Mouse (Mus musculus) embryo, embryonic 9.5 days (tissue): ENCODE results near the gene Ube2z.
"Not testable (repeated sequence)": the region's sequence is repeated elsewhere in the genome, so short reads cannot be mapped to it uniquely, and the experiment has no call there.

Experiments used
- DNase-seq: peaks from one replicate; pipeline ENCODE4 v3.0.0-alpha.2; 2017; ENCODE audit errors: extremely low spot score

Gene Ube2z

DNA sequence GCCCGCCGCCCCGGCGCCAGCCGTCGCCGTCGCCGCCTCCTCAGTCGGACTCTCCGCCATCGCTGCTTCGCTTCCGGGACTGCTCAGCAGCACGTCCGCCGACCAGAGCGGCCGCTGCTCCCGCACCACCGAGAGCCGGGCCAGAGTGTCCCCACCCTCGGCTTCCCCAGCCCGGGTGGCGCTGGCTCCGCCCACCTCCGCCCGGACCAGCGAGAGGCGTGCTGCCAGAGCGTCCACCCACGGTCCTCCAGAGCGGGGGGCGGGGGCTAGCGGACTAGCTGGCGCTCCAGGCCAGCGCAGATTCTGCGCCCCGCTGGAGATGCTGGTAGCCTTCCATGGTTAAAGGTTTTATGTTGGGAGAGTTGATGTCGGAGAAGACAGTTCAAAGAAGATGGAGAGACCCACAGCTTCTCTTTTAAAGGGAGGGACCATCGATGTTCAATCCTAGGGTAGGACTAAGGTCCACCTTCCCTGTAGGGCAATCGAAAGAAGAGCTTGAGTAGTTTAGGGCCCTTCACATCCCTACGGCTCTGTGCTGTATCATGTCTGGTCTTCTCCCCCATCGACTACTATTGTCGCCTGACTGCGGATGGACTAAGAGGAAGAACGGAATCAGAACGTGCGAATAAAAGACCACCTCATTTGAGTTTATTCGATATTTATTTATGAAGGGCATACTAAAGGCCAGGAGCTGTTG, at the start of gene Ube2z:
Ube2z (minus strand) TSS at position 174 of the 697 bp plus-strand sequence.
- DNase-seq = peak; percentile 99

- no peak for DNase-seq
Observed at GRCm38 (mm10) chr11:96114077-96114476, 48.9 kb upstream of the Ube2z start.

DNA sequence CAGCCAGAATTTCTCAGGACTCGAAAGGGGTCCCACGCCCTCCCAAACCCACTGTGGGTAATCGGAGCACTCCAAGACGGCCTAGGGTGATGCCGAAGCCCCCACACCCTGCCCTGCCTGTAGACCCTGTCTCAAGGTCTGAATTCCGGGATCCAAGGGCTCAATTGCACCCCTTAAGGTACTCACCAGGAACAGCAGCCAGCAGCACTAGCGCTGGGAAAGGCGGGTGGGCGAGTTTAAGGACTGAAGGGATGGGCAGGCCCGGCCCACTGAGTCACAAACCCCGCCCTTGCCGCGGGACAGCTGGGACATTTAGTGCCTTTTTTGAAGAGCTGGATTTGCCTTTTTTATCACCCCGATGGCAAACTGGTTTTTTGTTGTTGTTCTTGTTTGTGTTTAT, 46.6 kb upstream of the Ube2z start, which contains the start of gene Calcoco2:
Calcoco2 (minus strand) TSS at position 214 of the 400 bp plus-strand sequence.
- no peak for DNase-seq

DNA sequence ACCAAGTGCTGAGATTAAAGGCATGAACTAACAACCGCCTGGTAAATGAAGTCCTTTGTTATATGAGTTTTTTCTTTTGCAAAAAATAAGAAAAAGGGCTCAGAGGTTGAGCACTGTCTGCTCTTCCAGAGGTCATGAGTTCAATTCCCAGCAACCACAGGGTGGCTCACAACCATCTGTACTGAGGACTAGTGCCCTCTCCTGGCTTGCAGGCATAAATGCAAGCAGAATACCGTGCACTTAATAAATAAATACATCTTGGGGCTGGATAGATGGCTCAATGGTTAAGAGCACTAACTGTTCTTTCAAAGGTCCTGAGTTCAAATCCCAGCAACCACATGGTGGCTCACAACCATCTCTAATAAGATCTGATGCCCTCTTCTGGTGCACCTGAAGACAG, 45.8 kb upstream of the Ube2z start:
- not testable (repeated sequence) for DNase-seq

GRCm38 (mm10) chr11:96108376-96108775, 43.2 kb upstream of the Ube2z start:
- DNase-seq = no peak

GRCm38 (mm10) chr11:96093361-96093760, 28.2 kb upstream of the Ube2z start:
- peak; percentile 61 for DNase-seq

DNA sequence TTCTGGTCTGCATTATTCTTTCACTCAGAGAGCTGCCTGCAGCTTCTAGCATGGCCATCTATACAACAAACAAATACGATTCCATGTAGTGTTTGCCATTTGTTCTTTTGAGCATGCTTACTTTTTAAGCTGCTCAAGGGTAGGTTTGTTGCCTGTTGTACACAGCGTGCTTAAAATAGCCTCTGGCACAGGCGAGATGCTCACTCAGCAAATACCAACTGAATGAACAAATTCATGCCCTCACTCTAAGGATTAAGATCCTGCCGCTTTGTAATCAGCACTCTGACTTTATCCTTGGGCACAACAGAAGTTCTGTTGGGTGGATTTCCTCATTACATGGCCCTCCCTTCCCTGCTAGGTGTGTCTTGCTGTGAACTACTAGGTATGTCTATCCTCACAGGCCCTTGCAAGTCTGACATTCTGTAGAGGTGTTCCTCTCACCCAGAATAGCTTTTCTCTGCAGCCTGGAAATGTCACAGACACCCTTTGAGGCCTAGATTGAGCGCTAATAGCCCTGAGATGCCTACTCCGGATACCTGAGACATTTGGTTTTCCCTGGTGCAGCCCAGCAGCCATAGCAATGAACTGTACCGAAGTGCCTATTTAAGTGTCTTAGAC, 27.6 kb upstream of the Ube2z start:
- DNase-seq = no peak

GRCm38 (mm10) chr11:96091073-96091472, 25.9 kb upstream of the Ube2z start:
- peak; percentile 20 for DNase-seq

DNA sequence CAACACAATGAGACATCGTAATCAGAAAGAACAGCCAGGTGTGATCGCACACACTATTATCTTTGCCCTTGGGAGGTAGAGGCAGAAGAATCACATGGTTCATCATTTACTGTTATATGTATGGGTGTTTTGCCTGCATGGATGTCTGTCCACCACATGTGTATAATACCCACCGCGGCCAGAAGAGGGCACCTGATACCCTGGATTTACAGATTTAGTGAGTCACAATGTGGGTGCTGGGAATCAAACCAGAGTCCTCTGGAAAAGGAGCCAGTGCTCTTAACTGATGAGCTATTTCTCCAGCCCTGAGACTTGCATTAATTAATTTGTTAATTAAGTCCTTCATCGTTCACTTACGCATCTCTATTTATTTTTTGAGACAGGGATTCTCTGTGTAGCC, 22.8 kb upstream of the Ube2z start:
- DNase-seq = no peak

DNA sequence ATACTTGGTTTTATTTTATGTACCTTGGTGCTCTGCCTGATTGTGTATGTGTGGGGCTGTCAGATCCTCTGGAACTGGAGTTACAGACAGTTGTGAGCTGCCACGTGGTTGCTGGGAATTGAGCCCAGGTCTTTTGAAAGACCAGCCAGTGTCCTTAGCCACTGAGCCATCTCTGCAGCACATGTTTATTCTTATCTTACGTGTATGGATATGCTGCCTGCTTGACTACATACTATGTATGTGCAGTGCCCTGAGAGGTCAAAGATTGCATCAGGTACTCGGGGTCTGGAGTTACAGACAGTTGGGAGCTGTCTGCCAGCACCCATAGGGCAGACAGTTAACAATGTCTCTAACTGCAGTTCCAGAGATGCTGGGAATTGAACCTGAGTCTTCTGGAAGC, 17.5 kb upstream of the Ube2z start:
- no peak for DNase-seq

DNA sequence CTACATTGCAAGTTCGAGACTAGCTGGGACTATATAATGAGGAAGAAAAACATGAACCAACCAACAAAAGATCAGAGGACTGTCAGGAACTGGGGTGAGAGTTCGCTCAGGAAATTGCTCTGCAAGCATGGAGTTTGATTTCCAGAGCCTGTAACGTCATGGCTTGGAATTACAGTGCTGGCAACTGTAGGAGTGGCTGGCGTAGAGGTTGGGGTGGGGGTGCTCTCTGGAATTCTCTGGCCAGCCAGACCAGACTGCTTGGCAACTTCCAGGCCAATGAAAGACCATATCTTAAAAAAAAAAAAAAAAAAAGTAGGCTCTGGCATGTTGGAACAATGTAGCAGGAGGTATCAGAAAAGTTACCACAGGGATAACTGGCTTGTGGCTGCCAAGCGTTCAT, 15.5 kb upstream of the Ube2z start:
- DNase-seq = no peak

GRCm38 (mm10) chr11:96076221-96077105, 11.3 kb upstream of the Ube2z start:
- DNase-seq = no peak

DNA sequence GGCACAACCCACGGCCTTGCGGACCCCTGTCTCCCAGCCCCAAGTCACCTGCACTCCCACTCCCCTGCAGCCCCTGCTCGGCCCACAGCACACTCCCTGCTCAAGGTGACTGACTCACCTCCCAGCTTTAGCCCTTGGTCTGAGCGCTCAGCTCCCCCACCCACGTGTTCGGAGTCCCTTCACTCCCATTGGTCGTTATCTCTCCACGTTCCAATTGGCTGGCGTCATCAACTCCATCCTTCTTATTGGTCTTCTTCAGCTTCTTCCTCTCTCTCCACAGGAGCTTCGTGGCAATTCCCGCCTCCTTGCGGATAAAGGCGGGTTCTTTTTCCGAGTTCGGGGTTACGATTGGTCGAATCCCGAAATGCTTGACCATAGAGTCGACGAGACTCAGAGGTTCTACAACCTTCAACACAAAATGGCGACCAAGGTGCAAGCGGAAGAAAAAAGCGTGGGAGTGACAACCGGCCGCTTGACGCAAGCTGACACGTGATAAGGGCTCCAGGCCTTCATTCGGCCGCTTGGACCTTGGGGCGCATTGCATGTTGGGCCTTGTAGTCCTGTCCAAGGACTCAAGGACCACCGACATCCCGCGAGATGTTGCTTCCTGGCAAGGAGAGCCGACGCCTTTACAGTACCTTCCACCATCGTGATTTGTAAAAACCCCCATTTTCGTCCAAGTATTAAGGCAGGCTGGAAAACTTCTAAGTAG, 10.5 kb upstream of the Ube2z start, which contains the start of gene Atp5g1:
Atp5g1 (minus strand) TSS at position 162 of the 712 bp plus-strand sequence.
- peak; percentile 98 for DNase-seq

GRCm38 (mm10) chr11:96075177-96075508, 10.0 kb upstream of the Ube2z start:
- no peak for DNase-seq

DNA sequence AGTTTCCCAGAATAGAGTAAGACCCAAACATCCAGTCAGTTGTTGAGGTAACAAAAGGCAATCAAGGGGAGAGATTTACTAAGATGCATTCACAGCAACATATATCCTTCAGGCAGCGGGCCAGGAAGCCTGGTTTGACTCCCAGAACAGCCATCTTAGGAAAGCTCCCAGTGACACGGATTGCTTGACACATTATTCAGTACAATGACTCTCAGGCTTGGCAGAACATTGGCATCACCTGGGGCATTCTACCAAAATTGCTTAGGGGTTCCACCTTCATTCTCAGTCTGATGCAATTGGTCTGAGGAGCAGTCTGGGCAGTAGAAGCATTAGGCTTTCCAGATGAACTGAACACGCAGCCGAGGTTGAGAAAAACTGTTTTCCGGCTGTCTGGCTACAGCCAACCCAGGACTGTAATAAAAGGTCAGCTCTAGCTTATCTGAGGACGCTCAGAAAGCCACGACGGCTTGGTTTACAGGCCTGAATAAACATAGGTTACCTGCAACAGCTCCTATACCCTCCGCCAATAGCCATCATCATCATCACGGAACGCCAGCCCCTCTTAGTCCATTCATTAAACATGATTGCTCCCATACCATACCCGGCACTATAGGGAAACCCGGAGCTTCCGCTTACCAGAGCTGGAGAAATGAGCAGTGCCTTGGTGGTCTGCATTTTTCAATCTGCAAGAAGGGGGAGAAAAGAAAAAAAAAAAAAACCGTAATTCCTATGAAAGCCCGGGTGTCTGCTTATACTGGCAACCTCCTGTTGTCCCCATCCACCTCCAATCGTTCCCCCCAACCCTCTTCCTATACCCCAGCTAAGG, 9.4 kb upstream of the Ube2z start:
- DNase-seq = no peak

- DNase-seq = no peak
Observed at GRCm38 (mm10) chr11:96073295-96073993, 8.3 kb upstream of the Ube2z start.

DNA sequence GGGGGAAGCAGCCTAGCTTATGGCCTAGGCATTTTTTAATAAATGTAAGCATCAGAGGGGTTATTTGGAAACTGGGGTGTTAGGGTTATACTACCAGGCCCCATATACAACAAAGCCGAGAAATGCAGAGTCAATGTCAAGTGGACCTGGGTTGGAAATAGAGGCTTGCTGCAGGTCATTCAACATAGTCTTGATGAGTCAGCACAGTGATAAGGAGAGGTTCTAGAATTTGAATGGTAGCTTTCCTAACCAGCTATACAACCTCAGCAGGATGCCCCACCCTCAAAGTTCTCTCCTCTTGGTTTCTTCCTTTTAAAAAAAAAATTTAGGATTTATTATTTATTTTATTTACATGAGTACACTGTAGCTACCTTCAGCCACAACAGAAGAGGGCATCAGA, 5.8 kb upstream of the Ube2z start:
- DNase-seq = no peak

- DNase-seq = no peak
Observed at GRCm38 (mm10) chr11:96070353-96070752, 5.2 kb upstream of the Ube2z start.

- DNase-seq = no peak
Observed at GRCm38 (mm10) chr11:96068231-96068630, 3.0 kb upstream of the Ube2z start.

DNA sequence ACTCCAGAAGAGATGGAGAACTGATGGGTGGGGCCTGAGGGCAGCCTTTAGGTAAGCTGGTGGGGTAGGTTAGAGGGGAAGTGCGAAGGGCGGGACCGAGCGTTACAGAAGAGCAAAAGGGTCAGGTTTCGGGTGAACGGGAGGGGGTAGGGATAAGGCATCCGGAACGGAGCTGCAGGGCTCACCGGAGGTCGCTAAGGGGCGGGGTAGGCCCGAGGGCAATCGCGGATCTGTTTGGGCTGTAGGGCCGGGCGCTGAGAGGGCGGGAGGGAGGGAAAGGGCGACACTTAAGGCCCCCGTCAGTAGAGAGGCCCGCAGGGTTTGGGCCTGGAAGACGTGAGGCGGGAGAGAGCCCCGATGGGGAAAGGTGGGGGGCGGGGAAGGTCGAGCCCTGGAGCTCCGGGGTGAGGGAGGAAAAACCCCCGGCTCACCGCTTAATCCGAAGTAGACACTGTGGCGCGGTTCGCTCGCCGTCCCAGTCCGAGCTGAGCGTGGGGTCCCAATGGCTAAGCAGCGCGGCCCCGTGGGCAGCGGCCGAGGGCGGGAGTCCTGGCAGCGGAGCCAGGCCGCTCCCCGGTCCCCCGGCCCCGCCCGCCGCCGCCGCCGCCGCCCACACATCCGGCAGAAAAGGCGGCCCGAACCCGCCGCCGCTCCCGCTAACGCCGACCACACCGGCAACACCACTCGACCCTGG, 520 bp downstream of the Ube2z start:
- peak; percentile 71 for DNase-seq
